Mouse (Mus musculus): Measurements from ENCODE around the gene Gm11437.

Gm11437 gene

GRCm38 (mm10) chr11:84141752-84142151 is 25.5 kb downstream of the Gm11437 start:
- peak; percentile 88 for DNase-seq

GRCm38 (mm10) chr11:84136453-84136852 is 30.8 kb downstream of the Gm11437 start:
- DNase-seq, result no peak

DNA sequence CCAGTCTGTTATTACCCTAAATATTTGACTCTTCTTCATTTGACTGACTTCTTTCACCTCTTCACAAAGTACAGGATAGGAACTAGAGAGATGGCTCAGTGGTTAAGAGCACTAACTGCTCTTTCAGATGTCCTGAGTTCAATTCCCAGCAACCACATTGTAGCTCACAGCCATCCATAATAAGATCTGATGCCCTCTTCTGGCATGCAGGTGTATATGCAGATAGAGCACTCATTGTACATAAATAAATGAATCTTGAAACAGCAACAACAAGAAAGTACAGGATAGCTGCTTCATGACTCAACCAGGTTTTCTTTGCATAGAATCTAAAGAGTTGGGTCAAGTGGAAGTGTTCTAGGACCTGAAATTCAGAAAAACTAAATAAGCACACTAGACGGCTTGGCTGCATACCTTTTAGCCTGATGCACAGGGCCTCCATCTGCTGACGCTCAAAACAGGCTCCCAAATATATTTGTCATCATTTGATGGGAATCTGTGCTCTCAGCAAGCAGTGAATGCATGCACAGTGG is 32.9 kb downstream of the Gm11437 start:
- DNase-seq, result no peak

DNA sequence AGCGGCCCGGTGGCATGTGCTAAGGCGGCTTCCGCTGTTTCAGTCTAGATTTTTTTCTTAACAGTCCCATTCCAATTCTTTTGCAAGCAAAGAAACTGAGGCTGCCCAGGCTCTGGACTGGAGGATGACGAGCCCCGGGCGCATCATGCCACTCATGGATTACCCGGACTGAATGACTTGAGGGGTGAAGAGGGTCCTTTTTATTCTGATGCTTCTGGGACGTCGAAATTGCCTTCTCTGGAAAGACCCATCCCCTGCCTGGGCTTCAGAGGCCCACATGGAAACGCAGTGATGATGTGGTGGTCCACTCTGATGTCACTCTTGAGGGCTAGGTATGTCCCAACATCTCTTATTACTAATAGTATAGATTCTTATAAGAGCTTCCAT is 37.5 kb downstream of the Gm11437 start:
- no peak for DNase-seq

DNA sequence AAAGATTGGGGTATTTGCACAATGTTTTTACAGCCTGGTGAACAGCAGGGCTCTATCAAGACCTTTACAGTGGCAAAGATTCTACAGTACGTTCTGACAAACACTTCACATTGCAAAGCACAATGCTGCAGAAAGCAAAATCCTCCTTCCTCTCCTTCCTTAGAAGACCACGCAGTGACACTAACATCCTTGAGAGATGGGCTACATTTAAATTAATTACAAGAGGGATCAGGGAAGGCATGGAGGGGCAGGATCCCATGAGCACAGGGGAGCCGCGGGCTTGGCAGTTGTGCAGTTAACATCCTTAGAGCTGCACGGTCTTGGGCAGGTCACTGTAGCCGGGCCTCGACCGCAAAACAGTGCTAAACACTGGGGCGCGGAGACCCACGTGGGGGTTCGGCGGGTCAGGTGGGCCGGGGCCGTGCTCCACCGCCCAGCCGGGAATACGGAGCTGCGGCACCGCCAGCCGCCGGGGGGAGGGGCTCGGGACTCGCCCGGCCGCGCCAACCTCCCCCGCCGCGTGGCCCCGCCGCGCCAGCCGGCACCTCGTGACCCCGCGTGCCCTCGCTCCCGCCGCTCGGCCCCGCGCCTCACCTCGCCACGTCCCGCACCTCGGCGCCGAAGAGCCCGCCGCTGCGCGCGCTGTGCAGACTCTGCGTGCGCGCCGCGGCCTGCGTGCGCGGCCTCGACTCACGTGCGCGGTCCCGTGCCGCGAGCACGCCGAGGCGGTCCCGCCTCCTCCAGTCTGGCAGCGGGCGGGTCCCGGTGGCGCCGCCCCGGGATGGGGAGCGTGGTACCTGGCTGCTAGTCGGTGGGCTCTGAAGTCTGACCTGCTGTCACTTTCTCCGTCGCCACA is 38.1 kb downstream of the Gm11437 start, which contains the start of the genes Tada2a and Acaca:
Tada2a (minus strand) TSS at position 658 of the 856 bp plus-strand sequence.
Acaca (plus strand) TSS at position 730 of the 856 bp plus-strand sequence.
- DNase-seq, result peak; percentile 71

GRCm38 (mm10) chr11:84127977-84128376 is 39.3 kb downstream of the Gm11437 start:
- DNase-seq, result no peak

- DNase-seq, result no peak
Observed at GRCm38 (mm10) chr11:84121051-84121956, 46.0 kb downstream of the Gm11437 start.

- no peak for DNase-seq
Observed at GRCm38 (mm10) chr11:84117431-84117830, 49.8 kb downstream of the Gm11437 start.

GRCm38 (mm10) chr11:84116221-84116620 is 51.1 kb downstream of the Gm11437 start:
- no peak for DNase-seq

GRCm38 (mm10) chr11:84115646-84116045 is 51.6 kb downstream of the Gm11437 start:
- no peak for DNase-seq

DNA sequence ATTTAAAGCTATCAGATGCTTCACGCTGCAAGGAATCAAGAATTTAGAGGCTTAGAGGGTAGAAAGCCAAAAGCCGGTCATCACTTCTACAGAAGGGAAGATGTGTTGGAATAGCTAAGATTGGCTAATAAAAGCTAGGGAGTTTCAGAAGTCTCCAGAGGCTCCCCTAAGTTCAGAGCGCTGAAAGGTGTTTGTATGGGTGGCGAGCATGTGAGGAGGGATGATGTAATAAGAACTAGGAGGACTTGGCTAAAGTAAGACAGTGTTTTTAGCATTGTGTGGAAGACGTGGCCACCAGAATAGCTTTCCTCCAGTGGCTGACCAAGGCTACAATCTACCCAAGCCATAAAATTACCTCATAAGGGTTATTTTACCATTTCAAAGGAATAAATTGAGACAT is 53.7 kb downstream of the Gm11437 start:
- no peak for DNase-seq

DNA sequence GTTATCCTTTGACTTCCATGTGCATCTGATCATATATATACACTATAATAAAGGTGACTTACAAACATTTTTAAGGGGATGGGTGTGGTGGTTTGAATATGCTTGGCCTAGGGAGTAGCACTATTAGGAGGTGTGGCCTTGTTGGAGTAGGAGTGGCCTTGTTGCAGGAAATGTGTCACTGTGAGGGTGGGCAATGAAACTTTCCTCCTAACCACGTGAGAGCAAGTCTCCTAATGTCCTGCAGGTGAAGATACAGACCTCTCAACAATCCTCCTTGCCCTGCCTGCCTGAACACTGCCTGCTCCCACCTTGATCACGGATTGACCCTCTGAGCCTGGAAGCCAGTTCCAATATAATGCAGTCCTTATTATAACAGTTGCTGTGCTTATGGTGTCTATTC is 60.1 kb downstream of the Gm11437 start:
- no peak for DNase-seq

- no peak for DNase-seq
Observed at GRCm38 (mm10) chr11:84104036-84104435, 63.2 kb downstream of the Gm11437 start.

GRCm38 (mm10) chr11:84101182-84101581 is 66.1 kb downstream of the Gm11437 start:
- DNase-seq, result no peak

Measured in lung, postnatal 36 days (tissue).